Mouse (Mus musculus): Measurements from ENCODE around the gene Srd5a1. TPM values are rescaled to one million over a fixed set of nuclear protein-coding genes. Genes with fewer than 3 reads are reported as not detected.

Srd5a1 gene
- total and polyA plus RNA-seq, 3 experiments, result 7.7 to 10.5 TPM; not detected in 1

DNA sequence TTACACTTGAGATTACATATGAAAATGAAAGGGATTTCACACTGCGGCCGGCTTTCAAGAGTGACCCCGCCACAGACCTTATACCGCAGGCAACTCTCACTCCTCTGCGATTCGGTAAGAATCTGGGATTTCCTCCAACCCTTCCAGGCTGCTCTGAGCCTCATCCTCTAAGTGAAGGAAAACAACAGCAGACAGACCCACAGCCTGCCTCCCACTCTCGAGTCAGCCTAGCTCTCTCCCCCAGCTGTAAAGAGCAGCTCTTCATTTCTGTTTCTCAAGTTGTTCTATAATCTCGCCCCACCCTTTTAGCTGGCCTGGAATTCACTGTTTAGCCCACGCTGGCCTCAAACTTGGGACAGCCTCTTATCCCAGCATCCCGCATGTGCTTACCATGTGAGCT is 69.5 kb downstream of the Srd5a1 start:
- peaks cover 0 to 7% of the 10 kb centered on the region in 2 experiments; a peak in 2 of 4 replicates for H3K4me1 ChIP-seq (ENCODE audit: control insufficient read depth in 1 of 2, insufficient read depth in 2 of 2, low read length in 2 of 2)
- no peaks in the 10 kb centered on the region for H3K27me3 ChIP-seq (ENCODE audit: control insufficient read depth in 1 of 2, insufficient read depth in 2 of 2, low read length in 2 of 2)
- H3K79me2 ChIP-seq (ENCODE audit: control insufficient read depth, insufficient read depth, low read length, poor library complexity), result no peaks in the 10 kb centered on the region
- no peak overlapping the region for H3K4me3 ChIP-seq (ENCODE audit: control insufficient read depth in 1 of 2, insufficient read depth in 1 of 2, low read depth in 2 of 2, low read length in 2 of 2)
- peaks cover 0 to 2% of the 10 kb centered on the region in 2 experiments; a peak in 1 of 4 replicates for H3K36me3 ChIP-seq (ENCODE audit: control insufficient read depth in 1 of 2, insufficient read depth in 2 of 2, low read length in 2 of 2)
- H3K9ac ChIP-seq (ENCODE audit: control insufficient read depth, low read depth, low read length, poor library complexity, severe bottlenecking), result no peak overlapping the region
- TF ChIP-seq POLR2A (IDR thresholded peaks at IDR 0.05; ENCODE audit: control insufficient read depth in 1 of 2, insufficient read depth in 1 of 2, low read depth in 1 of 2, low read length in 2 of 2, poor library complexity in 1 of 2) (no peak), MXI1 (IDR thresholded peaks at IDR 0.05; ENCODE audit: low read depth, low read length) (no peak), POLR2AphosphoS5 (IDR thresholded peaks at IDR 0.05; ENCODE audit: borderline replicate concordance, low read depth, low read length) (no peak), ZMIZ1 (IDR thresholded peaks at IDR 0.05; ENCODE audit: low read depth, low read length) (no peak), SIN3A (IDR thresholded peaks at IDR 0.05; ENCODE audit: low read length) (no peak), CHD2 (IDR thresholded peaks at IDR 0.05; ENCODE audit: low read length) (no peak), ZC3H11A (IDR thresholded peaks at IDR 0.05; ENCODE audit: low read depth, low read length) (no peak), MEF2A (IDR thresholded peaks at IDR 0.05; ENCODE audit: extremely low read depth, insufficient replicate concordance, low read depth, low read length, poor library complexity, severe bottlenecking) (no peak), MYC (IDR thresholded peaks at IDR 0.05; ENCODE audit: low read depth, low read length) (no peak), GATA1 (IDR thresholded peaks at IDR 0.05; ENCODE audit: low read depth, low read length) (no peak), ETS1 (IDR thresholded peaks at IDR 0.05; ENCODE audit: low read depth, low read length) (no peak), MYB (IDR thresholded peaks at IDR 0.05; ENCODE audit: low read depth, low read length) (no peak), BHLHE40 (IDR thresholded peaks at IDR 0.05; ENCODE audit: borderline replicate concordance, low read depth, low read length) (no peak), MAX (IDR thresholded peaks at IDR 0.05; ENCODE audit: low read length) (no peak), ZKSCAN1 (IDR thresholded peaks at IDR 0.05; ENCODE audit: low read depth, low read length) (no peak), RCOR1 (IDR thresholded peaks at IDR 0.05; ENCODE audit: low read depth, low read length) (no peak)
- H3K9me3 ChIP-seq (replicated peaks; ENCODE audit: insufficient read depth, low read length), result no peaks in the 10 kb centered on the region
- no peak overlapping the region for H3K27ac ChIP-seq (ENCODE audit: control insufficient read depth, low read depth, low read length)
- DNase-seq (ENCODE audit: low read depth, low spot score), result no peak

DNA sequence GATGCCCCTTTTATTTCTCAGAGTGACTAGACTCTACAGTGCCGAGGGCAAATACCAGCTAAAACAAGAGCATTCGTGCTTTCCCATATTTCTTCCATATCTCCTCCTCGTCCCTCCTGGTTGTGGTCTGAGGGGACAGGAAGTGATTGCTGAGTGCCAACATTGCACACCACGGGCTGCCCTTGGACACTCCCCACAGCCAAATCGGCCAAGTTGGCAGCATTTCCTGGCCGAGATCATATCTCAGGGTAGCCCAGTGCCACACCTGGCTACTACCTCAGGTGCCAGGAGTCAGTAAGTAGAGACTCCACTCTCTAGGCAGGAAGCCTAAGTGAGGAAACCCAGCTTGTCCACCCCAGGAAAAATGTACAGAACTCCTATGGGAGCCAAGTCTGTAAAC is 70.0 kb downstream of the Srd5a1 start:
- H3K4me3 ChIP-seq (ENCODE audit: control insufficient read depth in 1 of 2, insufficient read depth in 1 of 2, low read depth in 2 of 2, low read length in 2 of 2), result no peak overlapping the region
- peaks cover 0 to 8% of the 10 kb centered on the region in 2 experiments; a peak in 2 of 4 replicates for H3K4me1 ChIP-seq (ENCODE audit: control insufficient read depth in 1 of 2, insufficient read depth in 2 of 2, low read length in 2 of 2)
- H3K27me3 ChIP-seq (ENCODE audit: control insufficient read depth in 1 of 2, insufficient read depth in 2 of 2, low read length in 2 of 2), result no peaks in the 10 kb centered on the region
- H3K9ac ChIP-seq (ENCODE audit: control insufficient read depth, low read depth, low read length, poor library complexity, severe bottlenecking), result no peak overlapping the region
- TF ChIP-seq ZMIZ1 (IDR thresholded peaks at IDR 0.05; ENCODE audit: low read depth, low read length) (no peak), ZKSCAN1 (IDR thresholded peaks at IDR 0.05; ENCODE audit: low read depth, low read length) (no peak), ELF1 (IDR thresholded peaks at IDR 0.05; ENCODE audit: low read depth, low read length) (no peak), MYC (IDR thresholded peaks at IDR 0.05; ENCODE audit: low read depth, low read length) (no peak), HCFC1 (IDR thresholded peaks at IDR 0.05; ENCODE audit: low read depth, low read length) (no peak)
- H3K36me3 ChIP-seq (ENCODE audit: control insufficient read depth in 1 of 2, insufficient read depth in 2 of 2, low read length in 2 of 2), result peaks cover 0 to 2% of the 10 kb centered on the region in 2 experiments; a peak in 1 of 4 replicates
- DNase-seq (ENCODE audit: low read depth, low spot score), result no peak
- no peak overlapping the region for H3K27ac ChIP-seq (ENCODE audit: control insufficient read depth, low read depth, low read length)
- no peaks in the 10 kb centered on the region for H3K79me2 ChIP-seq (ENCODE audit: control insufficient read depth, insufficient read depth, low read length, poor library complexity)
- no peaks in the 10 kb centered on the region for H3K9me3 ChIP-seq (replicated peaks; ENCODE audit: insufficient read depth, low read length)
